Mouse (Mus musculus) forebrain, embryonic 14.5 days (tissue): ENCODE results near the gene Eif2b1. TPM values are rescaled to one million over a fixed set of nuclear protein-coding genes. Genes with fewer than 3 reads are reported as not detected.
A peak's percentile ranks its signal among the peaks of the same experiment; 100 is the strongest.
"Not testable (repeated sequence)": the region's sequence is repeated elsewhere in the genome, so short reads cannot be mapped to it uniquely, and the experiment has no call there.

Source experiments
- ATAC-seq: fragments of 200-750 bp; cut with Nextera tagmentation; 2 replicates; pipeline ENCODE4 v1.8.0; 2017; ENCODE audit warnings: mild to moderate bottlenecking, moderate library complexity
- DNase-seq: peaks from one replicate; pipeline ENCODE4 v3.0.0-alpha.2; 2015; ENCODE audit warnings: low spot score
- H3K27ac ChIP-seq: fragments of 300-500 bp; sonication (generic); 2 replicates; pipeline ENCODE4 v1.5.1; 2014; ENCODE audit warnings: low read depth, mild to moderate bottlenecking, control low read depth, low read length, moderate library complexity
- H3K27me3 ChIP-seq: fragments of 300-500 bp; sonication (generic); replicated peaks from 2 replicates; pipeline ENCODE4 v1.6.1; 2014; ENCODE audit warnings: low read length, control low read depth, mixed read lengths; ENCODE audit not compliant: control insufficient read depth, insufficient read depth
- H3K36me3 ChIP-seq: fragments of 300-500 bp; sonication (generic); 2 replicates; pipeline ENCODE4 v1.6.1; 2014; ENCODE audit warnings: low read length, control low read depth; ENCODE audit not compliant: control insufficient read depth, insufficient read depth
- H3K4me1 ChIP-seq: fragments of 300-500 bp; sonication (generic); 2 replicates; pipeline ENCODE4 v1.6.1; 2014; ENCODE audit warnings: antibody characterized with exemption, low read length, control low read depth; ENCODE audit not compliant: control insufficient read depth, insufficient read depth
- H3K4me2 ChIP-seq: fragments of 300-500 bp; sonication (generic); 2 replicates; pipeline ENCODE4 v1.6.1; 2014; ENCODE audit warnings: mild to moderate bottlenecking, control low read depth, low read length
- H3K4me3 ChIP-seq: fragments of 300-500 bp; sonication (generic); 2 replicates; pipeline ENCODE4 v1.5.1; 2014; ENCODE audit warnings: low read depth, low read length, control low read depth
- H3K9ac ChIP-seq: fragments of 300-500 bp; sonication (generic); 2 replicates; pipeline ENCODE4 v1.6.1; 2014; ENCODE audit warnings: mild to moderate bottlenecking, low read length, control low read depth, moderate library complexity
- H3K9me3 ChIP-seq: fragments of 300-500 bp; sonication (generic); replicated peaks from 2 replicates; pipeline ENCODE4 v1.6.1; 2016; ENCODE audit warnings: low read length, control low read depth, mixed read lengths; ENCODE audit not compliant: control insufficient read depth
- WGBS: fragments of 180-500 bp; shearing (Covaris S2); extraction: QIAGEN DNeasy Blood & Tissue Kit; methylation state at CpG from one replicate; pipeline ENCODE4 v1.1.7; 2014; 5-methylcytosine and 5-hydroxymethylcytosine counted together
- polyA plus RNA-seq: library from polyadenylated mRNA; unstranded; fragments of >200 nt; fragmentation: Nextera tagmentation; extraction: Ambion mirVana; gene quantifications from 2 replicates; pipeline ENCODE4 v1.2.1, GENCODE M21; 2014

Eif2b1 gene
- polyA plus RNA-seq, 1 experiment from 2014 or later = 79.9 TPM

DNA sequence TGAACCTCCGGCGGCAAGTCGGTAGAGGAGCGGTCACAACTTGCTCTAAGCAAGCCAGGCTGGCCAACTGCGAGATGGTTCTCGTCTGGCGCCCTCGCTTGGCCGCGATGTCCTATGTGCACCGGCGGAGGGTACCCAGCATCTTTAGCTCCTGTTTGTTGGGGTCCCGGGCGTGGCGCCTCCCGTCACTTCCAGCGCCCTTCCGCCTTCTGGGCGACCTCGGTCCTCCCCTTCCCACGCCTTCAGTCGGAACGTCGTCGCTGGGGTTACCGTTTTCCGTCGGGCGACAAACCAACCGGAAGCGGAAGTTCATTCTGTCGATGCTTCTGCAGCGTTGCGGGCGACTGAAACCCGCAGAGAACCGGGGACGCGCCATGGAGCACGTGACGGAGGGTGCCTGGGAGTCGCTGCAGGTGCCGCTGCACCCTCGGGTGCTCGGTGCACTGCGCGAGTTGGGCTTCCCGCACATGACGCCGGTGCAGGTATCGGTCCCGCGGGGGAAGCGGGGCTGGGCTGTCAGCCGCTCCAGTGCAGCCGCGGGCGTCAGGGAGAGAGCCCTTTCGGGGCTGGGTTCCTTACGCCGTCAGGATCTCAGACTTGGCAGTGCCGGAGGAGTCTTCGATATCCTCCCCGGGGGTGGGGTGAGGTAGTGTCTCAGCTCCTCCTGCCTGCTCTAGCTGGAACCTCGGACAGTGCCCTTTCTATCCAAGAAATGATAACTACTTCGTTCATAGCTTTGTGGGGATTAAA lies 26.2 kb downstream of the Eif2b1 start, which contains the start of gene Ddx55:
Ddx55 (plus strand) TSS at position 307 of the 750 bp plus-strand sequence.
- ATAC-seq (peak; percentile 89), DNase-seq (peak; percentile 96)
- H3K27ac ChIP-seq = peak within 1 kb of the TSS; percentile 77
- no peaks in the 10 kb centered on the region for H3K27me3 ChIP-seq
- H3K36me3 ChIP-seq = peaks cover 47% of the 10 kb centered on the region
- peak within 1 kb of the TSS; percentile 85 for H3K4me3 ChIP-seq
- H3K4me2 ChIP-seq = peak within 1 kb of the TSS; percentile 74
- WGBS = under 1% methylated on average over 66 of the region's 66 CpGs
- peak within 1 kb of the TSS; percentile 83 for H3K9ac ChIP-seq
- no peaks in the 10 kb centered on the region for H3K9me3 ChIP-seq
- peaks cover 5% of the 10 kb centered on the region; the same call in 1 of the 2 replicates for H3K4me1 ChIP-seq

DNA sequence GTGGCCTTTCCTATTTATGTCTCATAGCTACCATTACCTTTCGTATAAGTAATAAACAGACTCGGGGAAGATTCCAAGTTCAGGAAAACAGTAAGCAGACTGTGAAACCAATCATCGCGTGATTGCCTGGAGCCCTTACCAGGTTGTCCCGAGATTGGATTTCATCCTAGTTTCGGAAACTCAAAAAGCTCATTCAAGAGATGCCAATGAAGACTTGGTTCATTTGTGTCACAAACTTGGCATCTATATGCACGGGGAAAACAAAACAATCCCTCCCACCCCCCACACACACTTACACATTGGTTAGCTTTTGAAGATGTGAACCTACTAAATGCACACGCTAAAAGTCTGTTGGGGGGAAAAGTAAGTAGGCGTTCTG lies 26.8 kb downstream of the Eif2b1 start:
- H3K27ac ChIP-seq = peak overlapping the region; percentile 77
- H3K9me3 ChIP-seq = no peaks in the 10 kb centered on the region
- WGBS = 12% methylated on average over 9 of the region's 9 CpGs
- H3K36me3 ChIP-seq = peaks cover 47% of the 10 kb centered on the region
- H3K4me2 ChIP-seq = peak overlapping the region; percentile 74
- no peaks in the 10 kb centered on the region for H3K27me3 ChIP-seq
- H3K4me3 ChIP-seq = peak overlapping the region; percentile 85
- peaks cover 5% of the 10 kb centered on the region; the same call in 1 of the 2 replicates for H3K4me1 ChIP-seq
- H3K9ac ChIP-seq = peak overlapping the region; percentile 83
- DNase-seq (peak; percentile 42), ATAC-seq (no peak)

DNA sequence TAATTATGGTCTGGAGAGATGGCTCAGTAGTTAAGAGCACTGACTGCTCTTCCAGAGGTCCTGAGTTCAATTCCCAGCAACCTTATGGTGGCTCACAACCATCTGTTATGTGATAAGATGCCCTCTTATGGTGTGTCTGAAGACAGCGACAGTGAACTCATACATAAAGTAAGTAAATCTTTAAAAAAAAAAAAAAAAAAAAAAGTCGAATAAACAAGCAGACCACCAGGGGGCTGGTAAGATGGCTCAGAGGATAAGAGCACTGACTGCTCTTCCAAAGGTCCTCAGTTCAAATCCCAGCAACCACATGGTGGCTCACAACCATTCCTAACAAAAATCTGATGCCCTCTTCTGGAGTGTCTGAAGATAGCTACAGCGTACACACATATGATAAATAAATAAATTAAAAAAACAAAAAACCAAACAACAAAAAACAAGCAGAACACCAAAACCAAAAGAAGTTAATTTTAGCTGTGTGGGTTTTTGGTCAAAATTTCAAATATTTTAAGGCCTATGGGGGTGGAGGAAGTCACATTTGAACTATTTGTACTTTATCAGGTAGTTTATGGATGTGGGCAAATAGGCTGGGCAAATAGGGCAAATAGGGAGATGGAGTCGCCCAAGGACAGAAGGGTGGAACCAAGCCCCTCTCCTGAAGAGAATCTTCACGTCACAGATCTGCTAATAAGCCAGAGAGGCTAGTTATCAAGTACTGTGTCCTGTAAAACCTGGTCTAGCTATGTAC lies 27.4 kb downstream of the Eif2b1 start:
- Histone ChIP-seq H3K4me2 (peak overlapping the region; percentile 74), H3K9ac (peak overlapping the region; percentile 83), H3K36me3 (peaks cover 46% of the 10 kb centered on the region), H3K4me3 (peak overlapping the region; percentile 85)
- DNase-seq, H3K9me3 ChIP-seq, ATAC-seq, H3K4me1 ChIP-seq, H3K27me3 ChIP-seq, H3K27ac ChIP-seq: not testable (repeated sequence)
- 33% methylated on average over 5 of the region's 5 CpGs for WGBS

DNA sequence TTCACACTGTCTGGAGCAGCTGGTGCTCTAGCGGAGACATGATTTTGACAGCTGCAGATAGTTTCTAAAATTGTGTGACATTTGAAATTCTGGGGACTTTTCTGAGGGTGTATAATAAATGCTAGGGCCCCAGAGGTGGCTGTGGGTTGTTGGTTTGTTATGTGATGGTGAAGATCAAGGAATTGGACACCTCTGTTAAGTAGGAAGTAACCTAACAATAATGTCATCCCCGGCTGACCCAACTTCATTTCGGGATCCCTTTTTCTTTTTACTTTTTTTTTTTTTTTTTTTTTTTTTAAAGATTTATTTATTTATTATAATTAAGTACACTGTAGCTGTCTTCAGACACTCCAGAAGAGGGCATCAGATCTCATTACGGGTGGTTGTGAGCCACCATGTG lies 28.2 kb downstream of the Eif2b1 start:
- not testable (repeated sequence) for H3K9ac ChIP-seq, H3K27me3 ChIP-seq, H3K4me2 ChIP-seq, H3K4me3 ChIP-seq, H3K4me1 ChIP-seq, DNase-seq, H3K9me3 ChIP-seq, H3K27ac ChIP-seq, ATAC-seq
- 85% methylated on average over 4 of the region's 4 CpGs for WGBS
- peaks cover 47% of the 10 kb centered on the region for H3K36me3 ChIP-seq

DNA sequence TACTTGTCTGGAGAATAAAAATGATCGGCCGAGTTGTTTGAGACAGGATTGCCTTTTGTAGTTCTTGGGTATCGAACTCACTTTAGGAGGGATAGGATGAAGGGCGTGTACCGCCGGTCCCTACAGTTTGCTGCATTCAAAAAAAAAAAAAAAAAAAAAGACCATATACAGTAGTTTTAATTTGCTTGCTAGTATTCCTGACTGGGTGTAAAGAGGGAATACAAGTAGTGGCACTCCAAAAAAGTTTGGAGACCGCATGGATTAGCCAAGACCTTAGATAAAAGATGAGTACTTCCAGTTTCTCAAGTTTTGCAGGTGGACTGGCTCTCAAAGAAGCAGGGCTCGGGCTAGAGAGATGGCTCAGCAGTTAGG lies 37.3 kb downstream of the Eif2b1 start:
- H3K4me2 ChIP-seq = peak overlapping the region; percentile 85
- WGBS = 16% methylated on average over 8 of the region's 8 CpGs
- ATAC-seq = no peak
- H3K9ac ChIP-seq = peak overlapping the region; percentile 80
- DNase-seq = no peak
- peak overlapping the region; percentile 90 for H3K4me3 ChIP-seq
- H3K27me3 ChIP-seq = no peaks in the 10 kb centered on the region
- H3K4me1 ChIP-seq = peaks cover 12% of the 10 kb centered on the region
- no peak overlapping the region for H3K27ac ChIP-seq
- H3K36me3 ChIP-seq = peaks cover 44% of the 10 kb centered on the region
- no peaks in the 10 kb centered on the region for H3K9me3 ChIP-seq

DNA sequence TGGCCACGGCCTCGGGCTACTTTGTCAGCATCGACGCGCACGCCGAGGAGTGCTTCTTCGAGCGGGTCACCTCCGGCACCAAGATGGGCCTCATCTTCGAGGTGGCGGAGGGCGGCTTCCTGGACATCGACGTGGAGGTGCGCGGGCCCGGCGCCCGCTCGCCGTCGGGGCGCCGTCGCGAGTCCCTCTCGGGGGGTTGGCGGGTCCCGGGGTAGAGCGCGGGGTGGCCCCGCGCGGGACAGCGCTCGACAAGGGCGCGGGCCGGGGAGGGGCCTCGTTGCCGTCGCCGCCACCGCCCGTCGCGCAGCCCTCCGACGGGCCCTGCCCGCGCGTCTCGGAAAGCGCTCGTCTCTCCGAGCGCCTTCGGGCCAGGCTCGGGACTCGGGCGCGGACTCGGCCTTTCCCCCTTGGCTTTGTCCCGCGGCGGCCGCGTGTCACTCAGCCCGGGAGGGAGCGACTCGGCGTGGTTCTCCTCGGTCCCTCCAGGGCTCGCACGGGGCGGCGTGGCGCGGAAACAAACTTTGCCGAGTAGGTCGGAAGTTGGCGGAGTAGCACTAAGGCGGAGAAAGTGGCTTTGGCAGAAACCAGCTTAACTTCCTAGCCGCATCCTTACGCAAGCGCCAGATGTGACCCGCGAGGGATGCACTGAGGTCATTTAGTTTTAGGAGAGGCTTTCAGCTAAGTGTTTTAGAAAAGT lies 37.9 kb downstream of the Eif2b1 start:
- under 1% methylated on average over 70 of the region's 89 CpGs for WGBS
- peaks cover 12% of the 10 kb centered on the region for H3K4me1 ChIP-seq
- H3K4me2 ChIP-seq = peak overlapping the region; percentile 85
- no peaks in the 10 kb centered on the region for H3K27me3 ChIP-seq
- ATAC-seq (peak; percentile 77), DNase-seq (peak; percentile 50)
- H3K27ac ChIP-seq = peak overlapping the region; percentile 57; the same call in 1 of the 2 replicates
- no peaks in the 10 kb centered on the region for H3K9me3 ChIP-seq
- peak overlapping the region; percentile 80 for H3K9ac ChIP-seq
- peak overlapping the region; percentile 90 for H3K4me3 ChIP-seq
- H3K36me3 ChIP-seq = peaks cover 38% of the 10 kb centered on the region

DNA sequence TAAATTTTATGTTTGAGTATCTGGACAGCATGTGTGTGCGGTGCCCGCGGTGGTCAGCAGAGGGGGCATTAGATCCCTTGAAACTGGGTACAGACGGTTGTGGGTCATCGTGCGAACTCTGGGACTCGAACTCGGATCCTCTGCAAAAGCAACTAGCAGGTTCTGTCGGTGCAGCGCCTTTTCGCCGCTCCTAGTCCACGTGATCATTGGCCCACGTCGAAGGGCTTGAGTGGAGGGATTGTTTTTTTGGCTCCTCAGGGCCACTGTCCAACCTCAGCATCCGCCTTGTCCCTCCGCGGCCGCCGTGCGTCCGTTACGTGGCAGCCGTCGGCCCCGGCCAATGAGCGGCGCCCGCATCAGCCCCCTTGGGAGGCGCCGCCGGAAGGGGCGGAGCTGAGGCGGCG lies 38.5 kb downstream of the Eif2b1 start, which contains the start of gene Tmed2:
Tmed2 (plus strand) TSS at position 313 of the 404 bp plus-strand sequence.
- H3K4me3 ChIP-seq = peak within 1 kb of the TSS; percentile 90
- H3K9me3 ChIP-seq = no peaks in the 10 kb centered on the region
- DNase-seq (peak; percentile 99), ATAC-seq (peak; percentile 98)
- H3K4me2 ChIP-seq = peak within 1 kb of the TSS; percentile 85
- WGBS = under 1% methylated on average over 34 of the region's 35 CpGs
- H3K4me1 ChIP-seq = peaks cover 12% of the 10 kb centered on the region
- peaks cover 32% of the 10 kb centered on the region for H3K36me3 ChIP-seq
- peak within 1 kb of the TSS; percentile 57; the same call in 1 of the 2 replicates for H3K27ac ChIP-seq
- H3K9ac ChIP-seq = peak within 1 kb of the TSS; percentile 80
- H3K27me3 ChIP-seq = no peaks in the 10 kb centered on the region

DNA sequence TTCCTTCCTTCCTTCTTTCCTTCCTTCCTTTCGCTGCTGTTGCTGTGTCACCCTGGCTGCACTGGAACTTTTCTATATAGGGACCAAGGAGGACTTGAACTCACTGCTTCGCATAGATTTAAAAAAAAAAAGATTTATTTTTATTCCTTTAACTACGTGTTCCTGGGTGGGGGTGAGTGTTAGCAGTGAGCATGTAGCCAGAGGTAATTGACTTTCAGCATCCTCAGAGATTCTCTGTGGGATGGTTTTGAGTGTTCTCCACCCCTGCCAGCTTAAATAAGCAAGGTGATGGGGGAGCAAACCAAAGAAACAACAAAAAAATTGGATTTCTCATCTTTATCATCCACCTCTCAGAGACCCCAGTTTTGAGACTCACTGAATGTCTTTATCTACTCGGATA lies 39.0 kb downstream of the Eif2b1 start:
- H3K4me1 ChIP-seq = peaks cover 12% of the 10 kb centered on the region
- no peak overlapping the region; the same call in 1 of the 2 replicates for H3K27ac ChIP-seq
- H3K4me3 ChIP-seq = peak overlapping the region; percentile 90
- no peak for ATAC-seq
- H3K9me3 ChIP-seq = no peaks in the 10 kb centered on the region
- peaks cover 27% of the 10 kb centered on the region for H3K36me3 ChIP-seq
- no peak overlapping the region for H3K9ac ChIP-seq
- H3K27me3 ChIP-seq = no peaks in the 10 kb centered on the region
- WGBS = 75% methylated on average over 4 of the region's 4 CpGs
- peak overlapping the region; percentile 33 for H3K4me2 ChIP-seq
- DNase-seq = no peak
